Mouse (Mus musculus) cortical plate, adult 2 months (tissue): ENCODE data around the gene Zgrf1.

Experiments
- CTCF ChIP-seq: fragments of 200-500 bp; IDR thresholded peaks from 2 replicates; pipeline ENCODE4 v1.5.1; 2011; ENCODE audit warnings: mild to moderate bottlenecking, control low read depth, low read length; ENCODE audit not compliant: insufficient read depth; ENCODE audit errors: extremely low read depth
- POLR2A ChIP-seq: fragments of 200-500 bp; IDR thresholded peaks from 2 replicates; pipeline ENCODE4 v1.6.1; 2011; ENCODE audit warnings: mild to moderate bottlenecking, low read length, control low read depth; ENCODE audit not compliant: insufficient read depth; ENCODE audit errors: extremely low read depth

DNA sequence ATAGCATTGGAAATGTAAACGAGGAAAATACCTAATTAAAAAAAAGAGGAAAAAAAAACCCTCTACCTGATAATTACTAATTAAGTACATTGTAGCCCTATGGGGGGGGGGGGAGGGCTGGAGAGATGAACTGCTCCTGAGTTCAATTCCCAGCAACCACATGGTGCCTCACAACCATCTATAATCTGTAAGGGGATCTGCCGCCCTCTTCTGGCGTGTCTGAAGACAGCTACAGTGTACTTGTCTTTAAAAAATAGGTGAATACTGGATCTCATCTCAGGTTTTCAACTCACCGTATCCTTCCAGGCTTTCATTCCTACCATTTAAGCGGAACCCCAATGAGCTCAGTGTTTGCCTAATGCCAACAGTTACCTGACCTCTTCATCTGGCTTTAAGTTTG lies 5.4 kb upstream of the Zgrf1 start:
- TF ChIP-seq POLR2A (no peak), CTCF (peak; percentile 39)
